Mouse (Mus musculus): ENCODE results near the gene Aida. TPM values are rescaled to one million over a fixed set of nuclear protein-coding genes. Genes with fewer than 3 reads are reported as not detected.
A peak's percentile ranks its signal among the peaks of the same experiment; 100 is the strongest.
"Not testable (repeated sequence)": the region's sequence is repeated elsewhere in the genome, so short reads cannot be mapped to it uniquely, and the experiment has no call there.

Gene Aida
- total RNA-seq, 4 experiments from 2014 or later: 47.1 to 53.3 (median 49.8) TPM

DNA sequence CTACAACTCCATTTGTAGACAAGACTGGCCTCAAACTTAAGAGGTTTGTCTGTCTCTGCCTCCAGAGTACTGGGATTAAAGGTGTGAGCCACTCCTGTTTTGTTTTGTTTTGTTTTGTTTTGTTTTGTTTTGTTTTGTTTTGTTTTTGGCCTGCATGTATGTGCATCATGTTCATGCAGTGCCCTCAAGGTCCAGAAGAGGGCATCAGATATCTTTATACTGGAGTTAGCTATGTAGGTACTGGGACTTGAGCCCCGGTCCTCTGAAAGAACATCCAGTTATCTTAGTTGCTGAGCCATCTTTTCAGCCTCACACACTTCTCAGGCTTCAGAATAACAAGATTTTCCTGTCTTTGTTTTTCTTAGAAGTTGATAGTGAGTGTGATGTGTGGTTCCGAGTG lies 19.4 kb downstream of the Aida start:
- no peak for DNase-seq (ENCODE audit: low spot score in 2 of 2)

- DNase-seq (ENCODE audit: low spot score in 2 of 2): no peak
These were observed 24.3 kb downstream of the Aida start for GRCm38 (mm10) chr1:183320708-183321107.

DNA sequence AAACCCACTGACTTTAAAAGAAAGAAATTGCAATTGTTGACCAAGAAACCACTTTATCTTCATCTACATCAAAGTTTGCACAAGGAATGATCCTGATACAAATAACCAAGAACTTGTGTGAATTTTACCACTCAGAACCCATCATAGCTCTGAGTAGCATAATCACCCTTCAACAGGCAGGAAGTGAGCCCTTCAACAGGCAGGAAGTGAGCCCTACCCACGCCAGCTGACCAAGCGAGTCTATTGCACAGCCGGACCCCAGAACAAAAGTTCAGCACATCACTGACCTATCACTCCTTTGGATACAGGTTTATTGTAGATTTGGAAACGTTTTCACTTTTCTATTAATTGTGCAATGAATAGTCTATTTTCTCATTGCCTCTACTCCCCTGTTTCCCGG lies 26.1 kb downstream of the Aida start:
- not testable (repeated sequence) for DNase-seq (ENCODE audit: low spot score in 2 of 2)

GRCm38 (mm10) chr1:183323923-183324322 lies 27.5 kb downstream of the Aida start:
- DNase-seq (ENCODE audit: low spot score in 2 of 2): no peak

GRCm38 (mm10) chr1:183324433-183324832 lies 28.0 kb downstream of the Aida start:
- DNase-seq (ENCODE audit: low spot score in 2 of 2): no peak

DNA sequence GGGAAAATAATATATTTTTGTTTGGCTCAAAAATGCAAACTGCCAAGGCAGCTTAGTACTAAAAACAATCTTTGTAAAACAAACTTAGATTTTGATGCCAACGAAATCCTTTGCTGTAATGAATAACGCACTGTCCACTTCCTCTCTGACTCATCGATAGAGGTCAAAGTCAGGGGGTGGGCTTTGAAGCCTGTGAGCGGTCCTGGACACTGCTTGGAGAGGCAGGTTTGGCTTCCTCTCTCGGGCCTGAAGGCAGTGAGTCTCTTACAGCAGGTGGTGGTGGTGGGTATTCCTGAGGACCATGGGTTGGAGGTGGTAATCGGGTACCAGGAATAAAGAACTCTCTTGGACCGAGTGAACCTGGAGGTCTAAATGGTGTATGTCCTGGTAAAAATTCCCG lies 30.8 kb downstream of the Aida start:
- DNase-seq (ENCODE audit: low spot score in 2 of 2): no peak

DNA sequence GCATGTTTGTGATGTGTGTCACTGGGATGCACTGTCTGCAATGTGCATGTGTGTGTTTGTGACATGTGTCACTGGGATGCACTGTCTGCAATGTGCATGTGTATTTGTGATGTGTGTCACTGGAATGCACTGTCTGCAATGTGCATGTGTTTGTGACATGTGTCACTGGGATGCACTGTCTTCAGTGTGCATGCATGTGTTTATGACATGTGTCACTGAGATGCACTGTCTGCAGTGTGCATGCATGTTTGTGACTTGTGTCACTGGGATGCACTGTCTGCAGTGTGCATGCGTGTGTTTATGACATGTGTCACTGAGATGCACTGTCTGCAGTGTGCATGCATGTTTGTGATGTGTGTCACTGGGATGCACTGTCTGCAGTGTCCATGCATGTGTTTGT lies 46.5 kb downstream of the Aida start:
- DNase-seq (ENCODE audit: low spot score in 2 of 2): not testable (repeated sequence)

GRCm38 (mm10) chr1:183344886-183345816 lies 48.8 kb downstream of the Aida start:
- DNase-seq (ENCODE audit: low spot score in 2 of 2): peak; percentile 68 to 81

DNA sequence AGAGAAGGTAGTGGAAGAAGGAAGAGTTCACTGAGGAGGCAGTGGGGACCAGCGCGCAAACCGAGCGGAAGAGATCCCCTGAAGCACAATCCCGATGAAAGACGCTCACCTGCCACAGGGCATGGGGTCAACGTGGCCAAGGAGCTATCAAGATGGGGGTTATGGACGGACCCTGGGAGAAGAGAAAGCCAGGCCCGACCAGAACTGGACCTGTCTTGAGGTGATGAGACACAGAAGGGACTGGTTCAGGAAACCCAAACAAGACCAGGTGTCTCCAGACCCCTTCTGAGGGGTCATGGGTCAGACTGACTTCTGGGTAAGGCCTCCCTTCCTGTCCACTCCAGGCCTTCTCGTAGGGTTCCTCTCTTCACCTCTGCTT lies 49.4 kb downstream of the Aida start:
- DNase-seq (ENCODE audit: low spot score in 2 of 2): no peak

GRCm38 (mm10) chr1:183349840-183350239 lies 53.5 kb downstream of the Aida start:
- peak in 1 of 2 experiments; percentile 49 for DNase-seq (ENCODE audit: low spot score in 2 of 2)

GRCm38 (mm10) chr1:183358901-183359300 lies 62.5 kb downstream of the Aida start:
- DNase-seq (ENCODE audit: low spot score in 2 of 2): no peak

DNA sequence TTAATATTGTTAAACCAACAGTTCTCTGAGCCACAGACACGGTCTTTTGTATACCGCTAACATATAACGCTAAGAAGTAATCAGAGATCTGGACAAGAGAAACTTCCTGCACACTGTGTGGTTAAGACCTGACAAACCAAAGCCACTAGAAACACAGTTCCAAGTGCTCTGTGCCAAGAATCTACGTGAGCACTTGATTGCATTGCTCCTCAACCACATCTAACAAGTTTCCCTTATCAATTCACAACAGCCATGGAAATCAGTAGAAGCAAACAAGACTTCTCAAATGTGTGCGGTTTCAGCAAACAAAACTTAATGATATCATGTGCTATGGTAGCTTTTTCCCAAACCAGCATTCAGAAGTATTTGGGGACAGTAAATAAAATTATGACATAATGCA lies 65.9 kb downstream of the Aida start:
- DNase-seq (ENCODE audit: low spot score in 2 of 2): no peak

DNA sequence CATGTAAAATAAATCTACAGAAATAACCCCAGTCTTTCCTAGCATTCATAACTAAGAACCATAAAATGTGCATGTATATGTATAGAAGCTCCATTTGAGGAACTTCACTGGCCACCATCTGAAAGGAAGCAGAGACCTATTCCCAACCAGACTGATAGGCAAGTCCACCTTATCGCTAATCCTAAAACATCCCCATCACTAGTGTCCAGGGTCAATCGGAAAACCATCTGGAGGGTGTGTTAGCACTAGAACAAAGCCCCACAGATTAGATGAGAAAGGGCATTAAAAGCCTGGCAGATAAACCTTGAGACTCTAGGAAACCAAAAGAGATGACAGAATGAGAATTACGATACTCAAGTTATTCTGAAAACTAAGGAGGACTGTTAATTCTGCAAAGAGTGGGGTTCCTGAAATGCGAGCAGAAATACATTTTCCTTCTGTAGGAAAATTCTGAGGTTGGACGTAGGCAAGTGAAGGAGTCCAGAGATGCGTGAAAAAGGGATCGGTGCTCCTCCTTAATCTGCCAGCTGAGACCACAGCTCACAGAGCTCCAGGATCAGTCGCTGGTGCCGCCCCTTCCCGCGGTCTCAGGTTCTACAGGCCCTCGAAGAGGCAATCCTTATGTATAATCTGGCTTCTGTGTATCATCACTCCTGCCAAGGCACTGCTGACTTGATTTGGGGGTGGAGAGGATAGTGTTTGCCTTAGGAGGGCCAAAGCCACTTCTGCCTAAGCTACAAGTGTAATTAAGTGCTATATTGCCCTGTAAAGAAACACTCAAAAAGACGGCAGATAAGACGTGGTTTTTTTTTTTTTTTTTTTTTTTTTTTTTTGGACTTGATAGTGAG lies 66.6 kb downstream of the Aida start:
- no peak for DNase-seq (ENCODE audit: low spot score in 2 of 2)

GRCm38 (mm10) chr1:183363577-183363867 lies 67.1 kb downstream of the Aida start:
- no peak for DNase-seq (ENCODE audit: low spot score in 2 of 2)

DNA sequence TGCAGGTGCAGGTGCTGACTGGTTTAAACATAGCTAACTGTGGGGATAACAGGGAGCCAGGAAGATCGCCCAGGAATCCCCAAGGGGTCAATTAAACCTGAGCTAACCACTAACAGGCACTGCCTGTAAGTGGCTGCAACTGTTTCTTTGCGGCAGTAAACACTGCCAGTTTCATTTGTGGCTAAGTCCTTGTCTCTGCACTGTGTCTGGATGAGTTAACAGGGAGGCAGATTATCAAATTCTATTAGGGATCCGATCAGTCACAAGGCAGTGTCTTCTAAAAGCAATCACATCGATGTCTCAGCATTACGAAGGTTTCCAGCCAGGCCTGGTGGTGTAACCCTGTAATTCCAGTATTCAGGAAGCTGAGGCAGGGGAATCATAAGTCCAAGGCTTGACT lies 70.0 kb downstream of the Aida start:
- DNase-seq (ENCODE audit: low spot score in 2 of 2): no peak

- peak in 1 of 2 experiments; percentile 18 for DNase-seq (ENCODE audit: low spot score in 2 of 2)
These were observed 72.4 kb downstream of the Aida start for GRCm38 (mm10) chr1:183368601-183369400.

- DNase-seq (ENCODE audit: low spot score in 2 of 2): peak; percentile 98
These were observed 73.1 kb downstream of the Aida start, which contains the start of gene Mia3 for GRCm38 (mm10) chr1:183369427-183370014. Mia3 (minus strand) TSS chr1:183369553.

DNA sequence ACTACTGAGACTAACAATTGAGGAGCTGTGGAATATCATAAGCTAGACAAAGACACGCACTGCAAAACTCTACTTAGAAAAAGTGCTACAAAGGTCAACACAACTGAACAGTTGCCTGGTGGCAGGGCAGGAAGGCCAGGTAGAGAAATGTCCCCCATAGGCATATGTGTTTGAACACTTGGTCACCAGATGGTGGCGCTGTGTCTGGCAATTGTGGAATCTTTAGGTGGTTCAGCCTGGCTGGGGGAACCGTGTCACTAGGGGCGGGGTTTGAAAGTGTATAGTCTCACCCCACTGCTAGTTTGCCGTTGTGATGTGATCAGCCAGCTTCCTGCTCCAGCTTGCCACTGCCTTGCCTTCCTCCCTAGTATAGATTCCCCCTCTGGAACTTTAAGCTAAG lies 78.3 kb downstream of the Aida start:
- DNase-seq (ENCODE audit: low spot score in 2 of 2): no peak

Data from layer of hippocampus, adult 8-10 months (tissue).